Mouse (Mus musculus) CD8-positive naive resting alpha-beta T cell, adult 57 days (primary cell): ENCODE measurements around the gene Spata31d1c. TPM values are rescaled to one million over a fixed set of nuclear protein-coding genes. Genes with fewer than 3 reads are reported as not detected.

Experiments
- total RNA-seq: library from RNA; stranded (reverse); gene quantifications from one replicate; pipeline ENCODE4 v1.2.4, GENCODE M21; 2023

The Spata31d1c gene
- total RNA-seq: not detected

DNA sequence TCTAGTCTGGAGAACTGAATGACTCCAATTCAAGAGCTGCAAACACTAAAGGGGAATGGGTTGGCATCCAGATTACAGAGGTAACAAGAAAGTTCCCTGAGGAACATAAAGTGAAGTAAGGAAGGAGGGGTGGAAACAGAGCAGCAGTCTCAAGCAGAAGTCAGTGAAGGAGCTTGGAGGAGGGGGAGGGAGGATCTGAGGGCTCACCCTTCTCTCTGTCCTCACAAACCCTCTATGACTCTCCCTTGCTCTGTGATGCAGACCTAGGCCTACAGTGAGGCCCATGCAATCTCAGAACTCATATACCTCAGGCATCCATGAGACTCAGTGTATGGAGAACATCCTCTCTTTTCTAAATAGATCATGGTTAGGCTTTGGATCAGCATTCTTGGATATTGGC, at the start of gene Spata31d1c:
Gene Spata31d1c, plus strand, starts transcription at position 301 of the 400 bp plus-strand sequence.

DNA sequence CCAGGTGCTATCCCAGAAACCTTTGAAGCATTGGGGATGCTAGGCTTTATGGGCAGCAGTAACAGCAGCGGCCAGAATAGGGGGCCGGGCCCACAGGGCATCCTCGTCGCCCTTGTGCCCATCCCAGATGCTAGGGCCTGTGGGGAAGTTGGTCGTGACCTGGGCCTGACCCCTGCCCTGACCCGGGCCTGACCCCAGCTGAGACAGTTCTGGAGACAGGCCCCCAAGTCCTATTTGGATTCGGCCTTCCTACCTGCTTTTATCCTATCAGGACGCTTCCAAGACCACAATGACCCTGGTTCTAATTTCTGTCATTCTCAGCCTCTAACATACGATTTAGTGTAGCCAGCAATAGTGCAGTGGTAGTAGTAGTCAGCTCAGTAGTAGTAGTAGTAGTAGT, 19.8 kb downstream of the Spata31d1c start, which contains the start of gene Prss47:
Gene Prss47, minus strand, starts transcription at position 101 of the 400 bp plus-strand sequence.

Other genes starting within 250 kb of the Spata31d1c start
- gene Cntnap3, start 129.1 kb upstream of the Spata31d1c start, total RNA-seq: not detected
- not detected for gene Spata31, start 115.7 kb upstream of the Spata31d1c start, total RNA-seq
- 1.0 TPM for gene Prss47, start 19.7 kb downstream of the Spata31d1c start, total RNA-seq
- gene Mfsd14b, start 79.9 kb downstream of the Spata31d1c start, total RNA-seq: 36.7 TPM
- gene Olfr465-ps1, start 105.0 kb downstream of the Spata31d1c start, total RNA-seq: not detected
- not detected for gene Olfr466, start 117.2 kb downstream of the Spata31d1c start, total RNA-seq
- not detected for gene Nlrp4f, start 172.9 kb downstream of the Spata31d1c start, total RNA-seq
- not detected for gene Gm10775, start 226.5 kb downstream of the Spata31d1c start, total RNA-seq
- gene Zfp369, start 245.8 kb downstream of the Spata31d1c start, total RNA-seq: 52.1 TPM